Mouse (Mus musculus) thymus, adult 2 months (tissue): Measurements from ENCODE around the gene Agbl1.

ENCODE experiments used
- CTCF ChIP-seq: fragments of 200-500 bp; IDR thresholded peaks from 2 replicates; pipeline ENCODE4 v1.5.1; 2012; ENCODE audit warnings: mild to moderate bottlenecking, control low read depth, low read length, moderate library complexity, borderline replicate concordance; ENCODE audit not compliant: control insufficient read depth, poor library complexity, insufficient read depth; ENCODE audit errors: extremely low read depth
- POLR2A ChIP-seq: fragments of 200-500 bp; IDR thresholded peaks from 2 replicates; pipeline ENCODE4 v1.6.1; 2012; ENCODE audit warnings: mild to moderate bottlenecking, low read length, control low read depth, moderate library complexity; ENCODE audit not compliant: control insufficient read depth, poor library complexity, insufficient read depth; ENCODE audit errors: extremely low read depth

DNA sequence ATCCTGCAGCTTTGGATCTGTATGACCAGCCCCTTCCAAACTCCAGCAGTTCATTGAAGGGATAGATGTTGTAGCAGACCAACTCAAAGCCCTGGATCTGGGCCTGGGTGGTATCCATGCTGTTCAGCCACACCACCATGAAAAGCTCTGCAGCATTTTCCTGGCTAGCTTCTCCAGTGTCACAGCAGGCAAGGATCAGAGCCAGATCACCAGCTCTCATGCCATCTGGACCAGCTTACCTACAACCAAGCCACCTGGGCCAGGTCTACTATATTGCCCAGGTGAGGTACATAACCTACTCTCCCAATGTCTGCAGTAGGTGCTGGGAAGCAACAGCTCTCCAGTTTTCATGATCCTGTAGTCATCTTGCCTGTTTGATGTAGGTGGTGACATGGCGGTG lies 884.3 kb downstream of the Agbl1 start:
- TF ChIP-seq CTCF (no peak), POLR2A (no peak)
